In genomic region chr17:46371783-46372182, GRCm38 (mm10) we compare ENCODE assay signal across 8 mouse cellular contexts. TPM values are rescaled to one million over a fixed set of nuclear protein-coding genes. Genes with fewer than 3 reads are reported as not detected.
A peak's percentile ranks its signal among the peaks of the same experiment; 100 is the strongest.
DNase-seq lines count a peak whose midpoint lies in the region; ATAC-seq and TF ChIP-seq lines count a peak whose summit lies in the region.

No protein-coding gene starts in this region.

- H3K36me3 ChIP-seq in midbrain, postnatal 0 days (ENCODE audit: insufficient read depth, low read length): no peaks in the 10 kb centered on the region
- no peaks in the 10 kb centered on the region for H3K36me3 ChIP-seq in midbrain, embryonic 16.5 days (ENCODE audit: control insufficient read depth, insufficient read depth, low read length)
- no peaks in the 10 kb centered on the region for H3K36me3 ChIP-seq in small intestine, adult 2 months (ENCODE audit: control insufficient read depth, insufficient read depth, low read length)
- no peaks in the 10 kb centered on the region for H3K36me3 ChIP-seq in intestine, embryonic 15.5 days
- no peaks in the 10 kb centered on the region for H3K36me3 ChIP-seq in hindbrain, embryonic 10.5 days

- H3K4me3 ChIP-seq in midbrain, postnatal 0 days (ENCODE audit: low read depth, low read length): no peak overlapping the region
- no peak overlapping the region for H3K4me3 ChIP-seq in midbrain, embryonic 16.5 days (ENCODE audit: low read depth, low read length)
- H3K4me3 ChIP-seq in small intestine, adult 2 months (ENCODE audit: low read depth, low read length): no peak overlapping the region
- H3K4me3 ChIP-seq in intestine, embryonic 15.5 days (replicated peaks): no peak overlapping the region
- H3K4me3 ChIP-seq in hindbrain, embryonic 10.5 days: no peak overlapping the region

- no peaks in the 10 kb centered on the region for H3K27me3 ChIP-seq in midbrain, postnatal 0 days (ENCODE audit: insufficient read depth, low read length)
- H3K27me3 ChIP-seq in midbrain, embryonic 16.5 days (ENCODE audit: control insufficient read depth, insufficient read depth, low read depth, low read length): no peaks in the 10 kb centered on the region
- no peaks in the 10 kb centered on the region for H3K27me3 ChIP-seq in small intestine, adult 2 months (ENCODE audit: control insufficient read depth, insufficient read depth, low read length)
- H3K27me3 ChIP-seq in intestine, embryonic 15.5 days (replicated peaks): no peaks in the 10 kb centered on the region
- no peaks in the 10 kb centered on the region for H3K27me3 ChIP-seq in hindbrain, embryonic 10.5 days (ENCODE audit: insufficient read depth, poor library complexity, severe bottlenecking)

- no peak overlapping the region for H3K27ac ChIP-seq in midbrain, postnatal 0 days (ENCODE audit: low read depth, low read length)
- H3K27ac ChIP-seq in midbrain, embryonic 16.5 days (ENCODE audit: low read length): no peak overlapping the region
- no peak overlapping the region for H3K27ac ChIP-seq in small intestine, adult 2 months (ENCODE audit: insufficient read depth, low read depth, low read length)
- H3K27ac ChIP-seq in intestine, embryonic 15.5 days: no peak overlapping the region
- H3K27ac ChIP-seq in hindbrain, embryonic 10.5 days: no peak overlapping the region

- 62% methylated on average over 3 of the region's 3 CpGs for WGBS in midbrain, postnatal 0 days
- WGBS in midbrain, embryonic 16.5 days: 67% methylated on average over 3 of the region's 3 CpGs
- WGBS in small intestine, adult 2 months: 66% methylated on average over 3 of the region's 3 CpGs
- 63% methylated on average over 3 of the region's 3 CpGs for WGBS in intestine, embryonic 15.5 days
- WGBS in hindbrain, embryonic 10.5 days: 70% methylated on average over 3 of the region's 3 CpGs

- no peak for ATAC-seq in midbrain, postnatal 0 days (ENCODE audit: low FRiP score)
- no peak for ATAC-seq in midbrain, embryonic 16.5 days
- ATAC-seq in intestine, embryonic 15.5 days: no peak

- TF ChIP-seq CTCF in midbrain, postnatal 0 days (IDR thresholded peaks at IDR 0.05): peak; percentile 36; the same call in 1 of the 2 replicates
- peak; percentile 55; the same call in 1 of the 2 replicates for TF ChIP-seq CTCF in small intestine, adult 2 months (IDR thresholded peaks at IDR 0.05; ENCODE audit: extremely low read depth, insufficient read length, insufficient replicate concordance, low read depth, low read length)

- peak; percentile 11 to 17 for DNase-seq in cerebellum, postnatal 36 days
- DNase-seq in cerebellum, adult 11 months: no peak
- DNase-seq in midbrain, postnatal 0 days (ENCODE audit: low spot score): no peak
- DNase-seq in heart, postnatal 36 days: peak; percentile 21 to 27
- DNase-seq in hindbrain, embryonic 10.5 days (ENCODE audit: low spot score): no peak

- no peak overlapping the region for H3K9ac ChIP-seq in midbrain, postnatal 0 days (replicated peaks; ENCODE audit: low read length, poor library complexity, severe bottlenecking)
- no peak overlapping the region for H3K9ac ChIP-seq in midbrain, embryonic 16.5 days (ENCODE audit: low read depth, low read length)
- H3K9ac ChIP-seq in intestine, embryonic 15.5 days: no peak overlapping the region

- TF ChIP-seq POLR2A in small intestine, adult 2 months (IDR thresholded peaks at IDR 0.05; ENCODE audit: low read depth, low read length): no peak

- H3K4me1 ChIP-seq in midbrain, postnatal 0 days (ENCODE audit: insufficient read depth, low read length): no peaks in the 10 kb centered on the region
- H3K4me1 ChIP-seq in midbrain, embryonic 16.5 days (ENCODE audit: control insufficient read depth, insufficient read depth, low read length): no peaks in the 10 kb centered on the region
- no peaks in the 10 kb centered on the region for H3K4me1 ChIP-seq in small intestine, adult 2 months (ENCODE audit: control insufficient read depth, insufficient read depth, insufficient read length, low read length)
- no peaks in the 10 kb centered on the region for H3K4me1 ChIP-seq in intestine, embryonic 15.5 days (replicated peaks)
- H3K4me1 ChIP-seq in hindbrain, embryonic 10.5 days (replicated peaks): no peaks in the 10 kb centered on the region

- no peaks in the 10 kb centered on the region; the same call in 1 of the 2 replicates for H3K9me3 ChIP-seq in midbrain, postnatal 0 days (ENCODE audit: low read length)
- H3K9me3 ChIP-seq in midbrain, embryonic 16.5 days (replicated peaks; ENCODE audit: control insufficient read depth, low read length, poor library complexity, severe bottlenecking): no peaks in the 10 kb centered on the region
- H3K9me3 ChIP-seq in intestine, embryonic 15.5 days: no peaks in the 10 kb centered on the region
- 0 out of 2 replicates have a peak, but pooled peaks cover 2% of the 10 kb centered on the region for H3K9me3 ChIP-seq in hindbrain, embryonic 10.5 days

- intact Hi-C loops in heart, postnatal 36 days (cut with DNase I): loop anchor here (2.0 kb wide), 1 partner anchor 21 kb away; no protein-coding TSS in a partner anchor

- no peak overlapping the region for H3K4me2 ChIP-seq in midbrain, postnatal 0 days (ENCODE audit: low read depth, low read length, poor library complexity, severe bottlenecking)
- H3K4me2 ChIP-seq in midbrain, embryonic 16.5 days (ENCODE audit: low read length): no peak overlapping the region
- H3K4me2 ChIP-seq in intestine, embryonic 15.5 days (replicated peaks): no peak overlapping the region

RNA-seq across cellular contexts. Expression of gene Zfp318, which starts 11.7 kb away (rescaled TPM):
- total RNA-seq in midbrain, postnatal 0 days (2014; rRNA removed): 33.7 and 35.2 TPM in 2 replicates
- polyA plus RNA-seq in midbrain, postnatal 0 days (2015; fragmentation: Nextera tagmentation; extraction: Ambion mirVana): 21.8 and 25.0 TPM in 2 replicates
- 15.2 and 17.5 TPM in 2 replicates for polyA plus RNA-seq in midbrain, embryonic 16.5 days (2015; fragmentation: Nextera tagmentation; extraction: Ambion mirVana)
- total RNA-seq in heart, postnatal 36 days (2021): 10 to 100 TPM; 17.6 to 19.1 TPM
- 1.9 and 5.8 TPM in 2 replicates for polyA plus RNA-seq in small intestine, adult 2 months (2012; rRNA removed)
- 6.6 and 7.1 TPM in 2 replicates for polyA plus RNA-seq in intestine, embryonic 15.5 days (2015; fragmentation: Nextera tagmentation; extraction: Ambion mirVana)
- polyA plus RNA-seq in hindbrain, embryonic 10.5 days (2016; fragmentation: Nextera tagmentation; extraction: Ambion mirVana): 10.5 and 12.6 TPM in 2 replicates

RNA-seq across cellular contexts. Expression of gene Abcc10, which starts 43.6 kb away (rescaled TPM):
- total RNA-seq in midbrain, postnatal 0 days (2014; rRNA removed): 9.1 and 12.2 TPM in 2 replicates
- 8.4 and 9.3 TPM in 2 replicates for polyA plus RNA-seq in midbrain, postnatal 0 days (2015; fragmentation: Nextera tagmentation; extraction: Ambion mirVana)
- polyA plus RNA-seq in midbrain, embryonic 16.5 days (2015; fragmentation: Nextera tagmentation; extraction: Ambion mirVana): 9.3 and 10.3 TPM in 2 replicates
- total RNA-seq in heart, postnatal 36 days (2021): 1 to 10 TPM; 3.8 to 4.9 TPM
- 28.7 and 37.5 TPM in 2 replicates for polyA plus RNA-seq in small intestine, adult 2 months (2012; rRNA removed)
- 6.3 and 7.4 TPM in 2 replicates for polyA plus RNA-seq in intestine, embryonic 15.5 days (2015; fragmentation: Nextera tagmentation; extraction: Ambion mirVana)
- polyA plus RNA-seq in hindbrain, embryonic 10.5 days (2016; fragmentation: Nextera tagmentation; extraction: Ambion mirVana): 6.6 and 7.6 TPM in 2 replicates

RNA-seq across cellular contexts. Expression of gene Crip3, which starts 56.9 kb away (rescaled TPM):
- 2.0 and 3.0 TPM in 2 replicates for total RNA-seq in midbrain, postnatal 0 days (2014; rRNA removed)
- polyA plus RNA-seq in midbrain, postnatal 0 days (2015; fragmentation: Nextera tagmentation; extraction: Ambion mirVana): 1.5 and 2.1 TPM in 2 replicates
- 3.0 and 3.6 TPM in 2 replicates for polyA plus RNA-seq in midbrain, embryonic 16.5 days (2015; fragmentation: Nextera tagmentation; extraction: Ambion mirVana)
- 1 to 10 TPM in 1 of 2 experiments, not detected in 1; 1.2 TPM for total RNA-seq in heart, postnatal 36 days (2021)
- not detected in 2 replicates for polyA plus RNA-seq in small intestine, adult 2 months (2012; rRNA removed)
- polyA plus RNA-seq in intestine, embryonic 15.5 days (2015; fragmentation: Nextera tagmentation; extraction: Ambion mirVana): 0.92 TPM in 1 of 2 replicates, not detected in the other
- polyA plus RNA-seq in hindbrain, embryonic 10.5 days (2016; fragmentation: Nextera tagmentation; extraction: Ambion mirVana): 0.50 and 0.64 TPM in 2 replicates

Comparison
In these comparisons a context has a peak if more than half of its experiments do, and no peak if none do; other contexts are left out.
1. DNase-seq: peak in cerebellum, postnatal 36 days (2 of 2) and heart, postnatal 36 days (2 of 2); none in cerebellum, adult 11 months (single experiment), midbrain, postnatal 0 days (single experiment) and hindbrain, embryonic 10.5 days (single experiment).